Mouse (Mus musculus): ENCODE results near the gene Top1. TPM values are rescaled to one million over a fixed set of nuclear protein-coding genes. Genes with fewer than 3 reads are reported as not detected.

Top1 gene
- polyA plus RNA-seq, 1 experiment: 53.1 TPM

GRCm38 (mm10) chr2:160715463-160716030, 69.9 kb downstream of the Top1 start:
- no peak overlapping the region for H3K4me3 ChIP-seq (replicated peaks; ENCODE audit: control insufficient read depth, low read depth, low read length)
- H3K4me1 ChIP-seq (ENCODE audit: control insufficient read depth, insufficient read depth, low read length): no peaks in the 10 kb centered on the region
- 86% methylated on average over 4 of the region's 4 CpGs for WGBS
- no peak for TF ChIP-seq POLR2A (IDR thresholded peaks at IDR 0.05; ENCODE audit: borderline replicate concordance, control insufficient read depth, low read depth, low read length)
- TF ChIP-seq CTCF (IDR thresholded peaks at IDR 0.05; ENCODE audit: control insufficient read depth, insufficient read depth, low read length): no peak
- no peak overlapping the region for H3K27ac ChIP-seq (ENCODE audit: control insufficient read depth, insufficient read depth, low read depth, low read length, poor library complexity)

GRCm38 (mm10) chr2:160717269-160717668, 71.6 kb downstream of the Top1 start:
- no peaks in the 10 kb centered on the region for H3K4me1 ChIP-seq (ENCODE audit: control insufficient read depth, insufficient read depth, low read length)
- peak; percentile 22; the same call in 1 of the 2 replicates for TF ChIP-seq CTCF (IDR thresholded peaks at IDR 0.05; ENCODE audit: control insufficient read depth, insufficient read depth, low read length)
- no peak for TF ChIP-seq POLR2A (IDR thresholded peaks at IDR 0.05; ENCODE audit: borderline replicate concordance, control insufficient read depth, low read depth, low read length)
- 68% methylated on average over 5 of the region's 5 CpGs for WGBS
- H3K27ac ChIP-seq (ENCODE audit: control insufficient read depth, insufficient read depth, low read depth, low read length, poor library complexity): no peak overlapping the region
- no peak overlapping the region for H3K4me3 ChIP-seq (replicated peaks; ENCODE audit: control insufficient read depth, low read depth, low read length)

DNA sequence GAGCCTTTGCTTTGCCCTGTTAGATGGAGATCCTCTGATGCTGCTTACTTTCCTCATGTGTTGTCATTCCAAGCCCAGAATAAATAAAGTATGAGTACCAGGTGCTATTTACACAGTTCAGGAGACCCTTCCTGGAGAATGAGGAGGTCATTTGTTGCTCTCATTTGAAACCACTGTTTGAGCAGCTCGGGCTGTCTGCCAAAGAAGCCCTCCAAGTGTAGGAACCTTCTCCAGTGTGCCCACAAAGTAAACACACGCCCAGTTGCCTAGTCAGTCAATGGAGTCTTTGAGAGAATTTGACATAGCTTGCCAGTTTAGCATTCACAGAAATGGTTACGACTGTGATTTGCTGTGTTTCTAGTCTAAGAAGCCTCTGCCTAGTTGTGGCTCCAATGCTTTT, 73.1 kb downstream of the Top1 start:
- Histone ChIP-seq H3K4me1 (ENCODE audit: control insufficient read depth, insufficient read depth, low read length) (no peaks in the 10 kb centered on the region), H3K27ac (ENCODE audit: control insufficient read depth, insufficient read depth, low read depth, low read length, poor library complexity) (no peak overlapping the region), H3K4me3 (replicated peaks; ENCODE audit: control insufficient read depth, low read depth, low read length) (no peak overlapping the region)
- TF ChIP-seq POLR2A (IDR thresholded peaks at IDR 0.05; ENCODE audit: borderline replicate concordance, control insufficient read depth, low read depth, low read length): no peak
- no peak for TF ChIP-seq CTCF (IDR thresholded peaks at IDR 0.05; ENCODE audit: control insufficient read depth, insufficient read depth, low read length)
- 92% methylated on average over 3 of the region's 3 CpGs for WGBS

DNA sequence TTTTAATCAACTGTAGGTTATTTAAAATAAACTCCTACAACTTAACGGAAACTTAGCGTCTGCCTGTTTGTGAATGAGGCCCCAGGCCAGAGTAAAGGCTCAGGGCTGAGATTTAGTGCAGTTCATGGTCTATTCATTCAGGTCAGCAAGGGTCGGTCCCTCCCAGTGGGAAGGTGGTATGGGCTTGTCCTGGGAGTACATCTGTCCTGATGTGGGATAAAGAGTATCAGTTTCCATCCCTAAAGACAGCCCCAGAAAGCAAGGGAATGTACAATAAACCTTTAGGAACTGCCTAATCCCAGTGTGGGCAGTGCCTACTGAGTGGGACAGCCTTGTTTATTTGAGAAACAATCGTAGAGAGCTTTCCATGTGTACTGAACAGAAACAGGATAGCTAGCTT, 77.0 kb downstream of the Top1 start:
- WGBS: 91% methylated on average over 4 of the region's 4 CpGs

GRCm38 (mm10) chr2:160723613-160724375, 78.1 kb downstream of the Top1 start:
- no peak for TF ChIP-seq CTCF (IDR thresholded peaks at IDR 0.05; ENCODE audit: control insufficient read depth, insufficient read depth, low read length)
- no peaks in the 10 kb centered on the region for H3K4me1 ChIP-seq (ENCODE audit: control insufficient read depth, insufficient read depth, low read length)
- H3K4me3 ChIP-seq (replicated peaks; ENCODE audit: control insufficient read depth, low read depth, low read length): no peak overlapping the region
- H3K27ac ChIP-seq (ENCODE audit: control insufficient read depth, insufficient read depth, low read depth, low read length, poor library complexity): no peak overlapping the region
- WGBS: 87% methylated on average over 4 of the region's 4 CpGs

More for the DNA sequence above, 77.0 kb downstream of the Top1 start:
- Histone ChIP-seq H3K27ac (ENCODE audit: control insufficient read depth, insufficient read depth, low read depth, low read length, poor library complexity) (no peak overlapping the region), H3K4me1 (ENCODE audit: control insufficient read depth, insufficient read depth, low read length) (no peaks in the 10 kb centered on the region), H3K4me3 (replicated peaks; ENCODE audit: control insufficient read depth, low read depth, low read length) (no peak overlapping the region)
- TF ChIP-seq CTCF (IDR thresholded peaks at IDR 0.05; ENCODE audit: control insufficient read depth, insufficient read depth, low read length): no peak
- TF ChIP-seq POLR2A (IDR thresholded peaks at IDR 0.05; ENCODE audit: borderline replicate concordance, control insufficient read depth, low read depth, low read length): no peak

- H3K4me3 ChIP-seq (replicated peaks; ENCODE audit: control insufficient read depth, low read depth, low read length): no peak overlapping the region
- WGBS: 67% methylated on average over 5 of the region's 5 CpGs
- TF ChIP-seq CTCF (IDR thresholded peaks at IDR 0.05; ENCODE audit: control insufficient read depth, insufficient read depth, low read length) (no peak), POLR2A (IDR thresholded peaks at IDR 0.05; ENCODE audit: borderline replicate concordance, control insufficient read depth, low read depth, low read length) (no peak)
- H3K27ac ChIP-seq (ENCODE audit: control insufficient read depth, insufficient read depth, low read depth, low read length, poor library complexity): no peak overlapping the region
- H3K4me1 ChIP-seq (ENCODE audit: control insufficient read depth, insufficient read depth, low read length): no peaks in the 10 kb centered on the region
Observed at GRCm38 (mm10) chr2:160724536-160724935, 78.8 kb downstream of the Top1 start.

- no peaks in the 10 kb centered on the region for H3K4me1 ChIP-seq (ENCODE audit: control insufficient read depth, insufficient read depth, low read length)
- H3K4me3 ChIP-seq (replicated peaks; ENCODE audit: control insufficient read depth, low read depth, low read length): no peak overlapping the region
- H3K27ac ChIP-seq (ENCODE audit: control insufficient read depth, insufficient read depth, low read depth, low read length, poor library complexity): no peak overlapping the region
- 88% methylated on average over 6 of the region's 6 CpGs for WGBS
- TF ChIP-seq CTCF (IDR thresholded peaks at IDR 0.05; ENCODE audit: control insufficient read depth, insufficient read depth, low read length) (no peak), POLR2A (IDR thresholded peaks at IDR 0.05; ENCODE audit: borderline replicate concordance, control insufficient read depth, low read depth, low read length) (no peak)
Observed at GRCm38 (mm10) chr2:160725877-160726864, 80.5 kb downstream of the Top1 start.

- TF ChIP-seq CTCF (IDR thresholded peaks at IDR 0.05; ENCODE audit: control insufficient read depth, insufficient read depth, low read length) (no peak), POLR2A (IDR thresholded peaks at IDR 0.05; ENCODE audit: borderline replicate concordance, control insufficient read depth, low read depth, low read length) (no peak)
Observed at GRCm38 (mm10) chr2:160728972-160729371, 83.3 kb downstream of the Top1 start.

More at GRCm38 (mm10) chr2:160728972-160729371, 83.3 kb downstream of the Top1 start:
- 86% methylated on average over 3 of the region's 3 CpGs for WGBS
- H3K4me1 ChIP-seq (ENCODE audit: control insufficient read depth, insufficient read depth, low read length): peaks cover 3% of the 10 kb centered on the region; the same call in 1 of the 2 replicates
- H3K4me3 ChIP-seq (replicated peaks; ENCODE audit: control insufficient read depth, low read depth, low read length): no peak overlapping the region
- no peak overlapping the region for H3K27ac ChIP-seq (ENCODE audit: control insufficient read depth, insufficient read depth, low read depth, low read length, poor library complexity)

All from bone marrow, adult 2 months (tissue).